Mouse (Mus musculus): ENCODE results near the gene Zzz3.

DNA sequence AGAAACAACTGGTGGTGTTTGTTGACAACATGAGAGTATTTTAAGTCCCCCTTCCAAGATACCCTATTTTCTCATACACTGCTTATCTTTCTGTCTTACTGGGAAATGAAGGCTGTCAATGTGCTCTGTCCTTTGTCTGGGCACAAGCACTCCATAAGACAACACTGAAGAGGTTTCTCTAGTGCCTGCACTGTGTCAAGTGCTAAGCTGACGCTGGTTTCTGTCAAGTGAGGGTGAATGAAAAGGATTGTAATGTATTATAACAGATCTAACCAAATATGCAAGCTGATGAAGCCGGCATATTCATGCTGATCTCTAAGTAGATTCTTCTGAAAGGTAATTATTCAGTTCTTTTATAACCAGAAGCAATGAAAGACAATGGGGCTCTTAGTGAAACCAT is 98.5 kb downstream of the Zzz3 start:
- TF ChIP-seq CTCF (IDR thresholded peaks at IDR 0.05; ENCODE audit: low read depth) (no peak), EP300 (IDR thresholded peaks at IDR 0.05; ENCODE audit: low read depth) (no peak)
